Mouse (Mus musculus): ENCODE measurements at regions not wholly inside any gene's neighbourhood (a gene's known extent, or its start where the extent isn't known, plus 50 kb on each side); places are given as distances from the start of the nearest gene placed in this dataset.

GRCm38 (mm10) chr14:37189795-37190194 lies 54.7 kb upstream of the Ghitm start:
- Histone ChIP-seq H3K9ac (ENCODE audit: low read length) (no peak overlapping the region), H3K27ac (ENCODE audit: low read depth, low read length) (no peak overlapping the region), H3K4me2 (ENCODE audit: low read depth) (no peak overlapping the region), H3K9me3 (ENCODE audit: control insufficient read depth, low read length) (no peaks in the 10 kb centered on the region), H3K4me3 (ENCODE audit: low read depth, low read length) (no peak overlapping the region), H3K36me3 (ENCODE audit: control insufficient read depth, insufficient read depth, low read length) (no peaks in the 10 kb centered on the region), H3K4me1 (ENCODE audit: control insufficient read depth, insufficient read depth, low read length) (no peaks in the 10 kb centered on the region), H3K27me3 (ENCODE audit: control insufficient read depth, insufficient read depth, low read length) (no peaks in the 10 kb centered on the region)
- no peak for ATAC-seq (ENCODE audit: insufficient read depth, low FRiP score, low TSS enrichment)
- 75% methylated on average over 5 of the region's 5 CpGs for WGBS
- DNase-seq (ENCODE audit: low spot score): no peak

Measured in neural tube, embryonic 11.5 days (tissue).